In genomic region chr5:31908818-31909217, GRCm38 (mm10) we compare ENCODE assay signal across 16 mouse cellular contexts.
"Had no signal": no experiment of that assay in that cellular context is flagged by ENCODE, and none has a peak within 500 bp of the region (broad histone marks: within the 10 kb centered on the region; RNA-seq: fewer than 3 reads in every experiment).

No protein-coding gene starts in this region.

- H3K9me3 ChIP-seq: neural tube, embryonic 12.5 days; neural tube, embryonic 13.5 days; neural tube, embryonic 15.5 days; stomach, embryonic 15.5 days had no signal

- H3K36me3 ChIP-seq: neural tube, embryonic 12.5 days; neural tube, embryonic 13.5 days; neural tube, embryonic 15.5 days; stomach, embryonic 15.5 days had no signal

- DNase-seq: retina, postnatal 1 day; right cerebral cortex, adult 18-20 months; right cerebral cortex, postnatal 14 days; right cerebral cortex, postnatal 25 days; right cerebral cortex, postnatal 4 days; thymus, adult 18-20 months; thymus, adult 2 months; thymus, postnatal 14 days; thymus, postnatal 25 days; thymus, postnatal 36 days; thymus, postnatal 4 days had no signal

- H3K4me1 ChIP-seq: neural tube, embryonic 12.5 days; neural tube, embryonic 13.5 days; neural tube, embryonic 15.5 days had no signal

- H3K9ac ChIP-seq: neural tube, embryonic 12.5 days; neural tube, embryonic 13.5 days; neural tube, embryonic 15.5 days; stomach, embryonic 15.5 days had no signal

- H3K27ac ChIP-seq: neural tube, embryonic 12.5 days; neural tube, embryonic 13.5 days; neural tube, embryonic 15.5 days; stomach, embryonic 15.5 days; stomach, postnatal 0 days had no signal

- H3K27me3 ChIP-seq: neural tube, embryonic 12.5 days; neural tube, embryonic 13.5 days; neural tube, embryonic 15.5 days; stomach, embryonic 15.5 days had no signal

- H3K4me3 ChIP-seq: neural tube, embryonic 12.5 days; neural tube, embryonic 13.5 days; neural tube, embryonic 15.5 days; stomach, embryonic 15.5 days had no signal
